Mouse (Mus musculus): Measurements from ENCODE around the gene Fam83d.

- TF ChIP-seq POLR2A (IDR thresholded peaks at IDR 0.05; ENCODE audit: low read depth, low read length) (no peak), CTCF (IDR thresholded peaks at IDR 0.05; ENCODE audit: extremely low read depth, insufficient read depth, insufficient read length, insufficient replicate concordance) (no peak)
Measured at GRCm38 (mm10) chr2:158794494-158795004, 26.7 kb downstream of the Fam83d start, which contains the start of gene Dhx35.

Data from spleen, adult 2 months (tissue).